Mouse (Mus musculus) spleen, adult 2 months (tissue): ENCODE measurements around the gene Efna5. TPM values are rescaled to one million over a fixed set of nuclear protein-coding genes. Genes with fewer than 3 reads are reported as not detected.

Source experiments
- DNase-seq, 2 experiments: peaks; one replicate each; pipeline versions ENCODE4 v3.0.0 to v3.0.0-alpha.2; 2012 to 2021; ENCODE audit warnings: low spot score in 2 of 2, low read depth in 1 of 2
- H3K27ac ChIP-seq: fragments of 200-500 bp; 2 replicates; pipeline ENCODE4 v1.5.1; 2012; ENCODE audit warnings: low read length, inconsistent platforms; ENCODE audit not compliant: insufficient read depth
- H3K27me3 ChIP-seq: fragments of 200-500 bp; 2 replicates; pipeline ENCODE4 v1.6.1; 2012; ENCODE audit warnings: mild to moderate bottlenecking, moderate library complexity, low read length, inconsistent platforms; ENCODE audit not compliant: control insufficient read depth, insufficient read depth
- H3K36me3 ChIP-seq: fragments of 200-500 bp; 2 replicates; pipeline ENCODE4 v1.6.1; 2012; ENCODE audit warnings: mild to moderate bottlenecking, low read length, inconsistent platforms; ENCODE audit not compliant: control insufficient read depth, insufficient read depth
- H3K4me1 ChIP-seq: fragments of 200-500 bp; 2 replicates; pipeline ENCODE4 v1.6.1; 2011; ENCODE audit warnings: inconsistent platforms; ENCODE audit not compliant: control insufficient read depth, insufficient read depth, insufficient read length
- H3K4me3 ChIP-seq: fragments of 200-500 bp; 2 replicates; pipeline ENCODE4 v1.5.1; 2011; ENCODE audit warnings: mild to moderate bottlenecking, inconsistent platforms; ENCODE audit not compliant: insufficient read depth, insufficient read length; ENCODE audit errors: extremely low read depth
- CTCF ChIP-seq: fragments of 200-500 bp; IDR thresholded peaks from 2 replicates; pipeline ENCODE4 v1.5.1; 2011; ENCODE audit warnings: mild to moderate bottlenecking, inconsistent platforms; ENCODE audit not compliant: insufficient read depth, insufficient read length, insufficient replicate concordance; ENCODE audit errors: extremely low read depth
- POLR2A ChIP-seq: fragments of 200-500 bp; IDR thresholded peaks from 2 replicates; pipeline ENCODE4 v1.6.1; 2011; ENCODE audit warnings: low read depth, low read length, inconsistent platforms
- WGBS: fragments of 180-500 bp; shearing (Covaris S2); methylation state at CpG from one replicate; pipeline ENCODE4 v1.1.7; 2018; 5-methylcytosine and 5-hydroxymethylcytosine counted together
- polyA plus RNA-seq: library from polyadenylated mRNA; depleted of rRNA; stranded (reverse); fragments of >200 nt; gene quantifications from 2 replicates; pipeline ENCODE4 v1.2.3, GENCODE M21; 2012

Gene Efna5
- polyA plus RNA-seq, 1 experiment = 0.30 TPM

- Histone ChIP-seq H3K27ac (no peak overlapping the region), H3K27me3 (no peaks in the 10 kb centered on the region), H3K36me3 (no peaks in the 10 kb centered on the region), H3K4me1 (no peaks in the 10 kb centered on the region), H3K4me3 (no peak overlapping the region)
- no peak for DNase-seq
- TF ChIP-seq CTCF (no peak), POLR2A (no peak)
- WGBS = 79% methylated on average over 16 of the region's 16 CpGs
These were observed 225.2 kb downstream of the Efna5 start for GRCm38 (mm10) chr17:62655819-62656355.

- Histone ChIP-seq H3K4me1 (no peaks in the 10 kb centered on the region), H3K27me3 (no peaks in the 10 kb centered on the region), H3K27ac (no peak overlapping the region), H3K36me3 (no peaks in the 10 kb centered on the region), H3K4me3 (no peak overlapping the region)
- WGBS = 81% methylated on average over 6 of the region's 6 CpGs
- no peak for DNase-seq
- TF ChIP-seq POLR2A (no peak), CTCF (no peak)
These were observed 228.7 kb downstream of the Efna5 start for GRCm38 (mm10) chr17:62652451-62652850.

GRCm38 (mm10) chr17:62651696-62652095, 229.4 kb downstream of the Efna5 start:
- no peak for DNase-seq
- TF ChIP-seq POLR2A (no peak), CTCF (no peak)
- WGBS = 89% methylated on average over 8 of the region's 8 CpGs
- H3K27ac ChIP-seq = no peak overlapping the region
- H3K4me3 ChIP-seq = no peak overlapping the region
- H3K4me1 ChIP-seq = no peaks in the 10 kb centered on the region
- no peaks in the 10 kb centered on the region for H3K27me3 ChIP-seq
- H3K36me3 ChIP-seq = no peaks in the 10 kb centered on the region

GRCm38 (mm10) chr17:62649293-62649950, 231.7 kb downstream of the Efna5 start:
- no peak overlapping the region for H3K4me3 ChIP-seq
- H3K27ac ChIP-seq = no peak overlapping the region
- H3K27me3 ChIP-seq = no peaks in the 10 kb centered on the region
- no peak for DNase-seq
- H3K36me3 ChIP-seq = no peaks in the 10 kb centered on the region
- no peaks in the 10 kb centered on the region for H3K4me1 ChIP-seq
- TF ChIP-seq POLR2A (no peak), CTCF (no peak)
- 90% methylated on average over 10 of the region's 10 CpGs for WGBS

- 97% methylated on average over 8 of the region's 8 CpGs for WGBS
- no peak for DNase-seq
- Histone ChIP-seq H3K4me3 (no peak overlapping the region), H3K4me1 (no peaks in the 10 kb centered on the region), H3K36me3 (no peaks in the 10 kb centered on the region), H3K27me3 (no peaks in the 10 kb centered on the region), H3K27ac (no peak overlapping the region)
- TF ChIP-seq POLR2A (no peak), CTCF (no peak)
These were observed 234.3 kb downstream of the Efna5 start for GRCm38 (mm10) chr17:62646836-62647235.

- DNase-seq = no peak
- Histone ChIP-seq H3K36me3 (no peaks in the 10 kb centered on the region), H3K27me3 (no peaks in the 10 kb centered on the region), H3K4me3 (no peak overlapping the region), H3K4me1 (no peaks in the 10 kb centered on the region), H3K27ac (no peak overlapping the region)
- TF ChIP-seq CTCF (no peak), POLR2A (no peak)
- 74% methylated on average over 12 of the region's 12 CpGs for WGBS
These were observed 238.5 kb downstream of the Efna5 start for GRCm38 (mm10) chr17:62642447-62643145.

- TF ChIP-seq CTCF (no peak), POLR2A (no peak)
- no peak for DNase-seq
- H3K4me1 ChIP-seq = no peaks in the 10 kb centered on the region
- 92% methylated on average over 6 of the region's 6 CpGs for WGBS
- H3K27me3 ChIP-seq = no peaks in the 10 kb centered on the region
- H3K4me3 ChIP-seq = no peak overlapping the region
- H3K27ac ChIP-seq = no peak overlapping the region
- H3K36me3 ChIP-seq = no peaks in the 10 kb centered on the region
These were observed 240.5 kb downstream of the Efna5 start for GRCm38 (mm10) chr17:62640654-62641053.
